Mouse (Mus musculus) kidney, adult 10 weeks (tissue): ENCODE data around the gene Pigz. TPM values are rescaled to one million over a fixed set of nuclear protein-coding genes. Genes with fewer than 3 reads are reported as not detected.

Experiments used
- polyA plus RNA-seq: library from polyadenylated mRNA; stranded (reverse); fragments of 350-450 nt; fragmentation: Illumina TruSeq; extraction: RNeasy Lipid Tissue Mini Kit (QIAGEN cat#74804); gene quantifications from one replicate; pipeline ENCODE4 v1.2.3, GENCODE M21; 2014; ENCODE audit warnings: low read depth, low replicate concordance

Gene Pigz
- not detected for polyA plus RNA-seq

GRCm38 (mm10) chr16:31933751-31934549 is at the start of gene Pigz:
Pigz (plus strand) TSS chr16:31933851.

DNA sequence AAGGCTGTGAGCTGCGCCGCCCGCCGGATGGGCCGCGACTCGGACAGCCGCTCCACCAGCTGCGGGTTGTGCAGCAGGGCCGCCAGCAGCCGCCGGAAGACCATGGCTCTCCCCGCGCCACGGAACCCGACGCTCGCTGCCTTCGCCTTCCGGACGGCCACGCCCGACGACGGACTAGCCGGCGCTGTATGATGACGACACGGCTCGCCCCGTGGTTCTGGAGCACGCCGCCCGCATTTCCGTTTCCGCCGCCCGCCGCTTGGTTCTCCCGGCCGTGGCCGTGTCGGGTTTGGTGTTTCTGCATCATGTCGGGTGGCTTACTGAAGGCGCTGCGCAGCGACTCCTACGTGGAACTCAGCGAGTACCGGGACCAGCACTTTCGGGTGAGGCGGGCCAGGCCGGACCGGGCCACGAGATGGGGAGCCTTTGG is 14.7 kb downstream of the Pigz start, which contains the start of the genes 0610012G03Rik and Ncbp2:
0610012G03Rik (minus strand) TSS at position 150 of the 430 bp plus-strand sequence.
Ncbp2 (plus strand) TSS at position 169 of the 430 bp plus-strand sequence.

Other genes with a start within 250 kb of the Pigz start
- not detected for gene Meltf, start 55.0 kb upstream of the Pigz start, polyA plus RNA-seq
- 4.9 TPM for gene 0610012G03Rik, start 14.6 kb downstream of the Pigz start, polyA plus RNA-seq
- gene Ncbp2, start 14.7 kb downstream of the Pigz start, polyA plus RNA-seq: 69.7 TPM
- 24.6 TPM for gene Senp5, start 69.4 kb downstream of the Pigz start, polyA plus RNA-seq
- gene Pak2, start 145.5 kb downstream of the Pigz start, polyA plus RNA-seq: 76.3 TPM
- 86.6 TPM for gene Pigx, start 165.9 kb downstream of the Pigz start, polyA plus RNA-seq
- 36.8 TPM for gene Cep19, start 165.9 kb downstream of the Pigz start, polyA plus RNA-seq
- gene Nrros, start 231.7 kb downstream of the Pigz start, polyA plus RNA-seq: 0.40 TPM
- not detected for gene Bex6, start 246.0 kb downstream of the Pigz start, polyA plus RNA-seq